Mouse (Mus musculus): ENCODE data around the gene Fars2.

Fars2 gene

GRCm38 (mm10) chr13:36293511-36293910 lies 176.3 kb downstream of the Fars2 start:
- TF ChIP-seq GATA4 (IDR thresholded peaks at IDR 0.05; ENCODE audit: insufficient replicate concordance, low read length): no peak

GRCm38 (mm10) chr13:36294503-36294902 lies 177.3 kb downstream of the Fars2 start:
- TF ChIP-seq GATA4 (IDR thresholded peaks at IDR 0.05; ENCODE audit: insufficient replicate concordance, low read length): no peak

GRCm38 (mm10) chr13:36295848-36296247 lies 178.6 kb downstream of the Fars2 start:
- TF ChIP-seq GATA4 (IDR thresholded peaks at IDR 0.05; ENCODE audit: insufficient replicate concordance, low read length): no peak

- no peak for TF ChIP-seq GATA4 (IDR thresholded peaks at IDR 0.05; ENCODE audit: insufficient replicate concordance, low read length)
These were observed 179.4 kb downstream of the Fars2 start for GRCm38 (mm10) chr13:36296574-36296973.

- no peak for TF ChIP-seq GATA4 (IDR thresholded peaks at IDR 0.05; ENCODE audit: insufficient replicate concordance, low read length)
These were observed 181.0 kb downstream of the Fars2 start for GRCm38 (mm10) chr13:36297950-36298781.

GRCm38 (mm10) chr13:36298782-36299031 lies 181.5 kb downstream of the Fars2 start:
- no peak for TF ChIP-seq GATA4 (IDR thresholded peaks at IDR 0.05; ENCODE audit: insufficient replicate concordance, low read length)

- TF ChIP-seq GATA4 (IDR thresholded peaks at IDR 0.05; ENCODE audit: insufficient replicate concordance, low read length): no peak
These were observed 185.6 kb downstream of the Fars2 start for GRCm38 (mm10) chr13:36302770-36303169.

GRCm38 (mm10) chr13:36305306-36305705 lies 188.1 kb downstream of the Fars2 start:
- no peak for TF ChIP-seq GATA4 (IDR thresholded peaks at IDR 0.05; ENCODE audit: insufficient replicate concordance, low read length)

GRCm38 (mm10) chr13:36307386-36307785 lies 190.2 kb downstream of the Fars2 start:
- TF ChIP-seq GATA4 (IDR thresholded peaks at IDR 0.05; ENCODE audit: insufficient replicate concordance, low read length): no peak

GRCm38 (mm10) chr13:36309160-36309559 lies 191.9 kb downstream of the Fars2 start:
- no peak for TF ChIP-seq GATA4 (IDR thresholded peaks at IDR 0.05; ENCODE audit: insufficient replicate concordance, low read length)

GRCm38 (mm10) chr13:36314218-36314617 lies 197.0 kb downstream of the Fars2 start:
- no peak for TF ChIP-seq GATA4 (IDR thresholded peaks at IDR 0.05; ENCODE audit: insufficient replicate concordance, low read length)

GRCm38 (mm10) chr13:36314860-36315800 lies 197.9 kb downstream of the Fars2 start:
- TF ChIP-seq GATA4 (IDR thresholded peaks at IDR 0.05; ENCODE audit: insufficient replicate concordance, low read length): no peak

GRCm38 (mm10) chr13:36317824-36318223 lies 200.6 kb downstream of the Fars2 start:
- no peak for TF ChIP-seq GATA4 (IDR thresholded peaks at IDR 0.05; ENCODE audit: insufficient replicate concordance, low read length)

- peak; percentile 69 for TF ChIP-seq GATA4 (IDR thresholded peaks at IDR 0.05; ENCODE audit: insufficient replicate concordance, low read length)
These were observed 207.4 kb downstream of the Fars2 start for GRCm38 (mm10) chr13:36324624-36325023.

- TF ChIP-seq GATA4 (IDR thresholded peaks at IDR 0.05; ENCODE audit: insufficient replicate concordance, low read length): peak; percentile 86
These were observed 209.3 kb downstream of the Fars2 start for GRCm38 (mm10) chr13:36326539-36326938.

GRCm38 (mm10) chr13:36329871-36330270 lies 212.7 kb downstream of the Fars2 start:
- no peak for TF ChIP-seq GATA4 (IDR thresholded peaks at IDR 0.05; ENCODE audit: insufficient replicate concordance, low read length)

All from liver, adult (tissue).